Mouse (Mus musculus) hindbrain, embryonic 16.5 days (tissue): Measurements from ENCODE around the gene Rab20. TPM values are rescaled to one million over a fixed set of nuclear protein-coding genes. Genes with fewer than 3 reads are reported as not detected.

Experiments
- ATAC-seq: fragments of 200-750 bp; cut with Nextera tagmentation; 2 replicates; pipeline ENCODE4 v1.8.0; 2017; ENCODE audit warnings: moderate TSS enrichment, moderate library complexity
- H3K27ac ChIP-seq: fragments of 300-500 bp; sonication (generic); 2 replicates; pipeline ENCODE4 v1.5.1; 2014; ENCODE audit warnings: low read depth, mild to moderate bottlenecking, control low read depth, low read length, moderate library complexity
- H3K27me3 ChIP-seq: fragments of 300-500 bp; sonication (generic); replicated peaks from 2 replicates; pipeline ENCODE4 v1.6.1; 2014; ENCODE audit warnings: low read length; ENCODE audit not compliant: control insufficient read depth, insufficient read depth
- H3K36me3 ChIP-seq: fragments of 300-500 bp; sonication (generic); 2 replicates; pipeline ENCODE4 v1.6.1; 2014; ENCODE audit warnings: mild to moderate bottlenecking, low read length, moderate library complexity, mixed read lengths; ENCODE audit not compliant: control insufficient read depth, insufficient read depth
- H3K4me1 ChIP-seq: fragments of 300-500 bp; sonication (generic); 2 replicates; pipeline ENCODE4 v1.6.1; 2014; ENCODE audit warnings: low read depth, low read length; ENCODE audit not compliant: control insufficient read depth, insufficient read depth
- H3K4me2 ChIP-seq: fragments of 300-500 bp; sonication (generic); 2 replicates; pipeline ENCODE4 v1.6.1; 2014; ENCODE audit warnings: mild to moderate bottlenecking, low read length, control low read depth, moderate library complexity
- H3K4me3 ChIP-seq: fragments of 300-500 bp; sonication (generic); 2 replicates; pipeline ENCODE4 v1.5.1; 2014; ENCODE audit warnings: mild to moderate bottlenecking, low read length, control low read depth, moderate library complexity
- H3K9ac ChIP-seq: fragments of 300-500 bp; sonication (generic); 2 replicates; pipeline ENCODE4 v1.6.1; 2014; ENCODE audit warnings: low read depth, mild to moderate bottlenecking, control low read depth, low read length, moderate library complexity
- H3K9me3 ChIP-seq: fragments of 300-500 bp; sonication (generic); 2 replicates; pipeline ENCODE4 v1.6.1; 2014; ENCODE audit warnings: mild to moderate bottlenecking, low read length, moderate library complexity; ENCODE audit not compliant: control insufficient read depth
- WGBS: fragments of 180-500 bp; shearing (Covaris S2); extraction: QIAGEN DNeasy Blood & Tissue Kit; methylation state at CpG from one replicate; pipeline ENCODE4 v1.1.7; 2014; 5-methylcytosine and 5-hydroxymethylcytosine counted together
- polyA plus RNA-seq: library from polyadenylated mRNA; unstranded; fragments of >200 nt; fragmentation: Nextera tagmentation; extraction: Ambion mirVana; gene quantifications from 2 replicates; pipeline ENCODE4 v1.2.1, GENCODE M21; 2015

Gene Rab20
- polyA plus RNA-seq, 1 experiment from 2014 or later, result 1.5 TPM

- Histone ChIP-seq H3K4me2 (no peak overlapping the region), H3K4me3 (no peak overlapping the region), H3K9ac (no peak overlapping the region), H3K36me3 (no peaks in the 10 kb centered on the region), H3K9me3 (no peaks in the 10 kb centered on the region), H3K4me1 (no peaks in the 10 kb centered on the region), H3K27me3 (no peaks in the 10 kb centered on the region), H3K27ac (no peak overlapping the region)
- WGBS, result 90% methylated on average over 2 of the region's 2 CpGs
- no peak for ATAC-seq
Observed at GRCm38 (mm10) chr8:11463541-11463888, 15.0 kb downstream of the Rab20 start.

- Histone ChIP-seq H3K4me1 (peaks cover 2% of the 10 kb centered on the region; the same call in 1 of the 2 replicates), H3K9me3 (no peaks in the 10 kb centered on the region), H3K36me3 (no peaks in the 10 kb centered on the region), H3K9ac (no peak overlapping the region), H3K27ac (no peak overlapping the region), H3K27me3 (no peaks in the 10 kb centered on the region), H3K4me2 (no peak overlapping the region), H3K4me3 (no peak overlapping the region)
- no peak for ATAC-seq
- WGBS, result 92% methylated on average over 4 of the region's 4 CpGs
Observed at GRCm38 (mm10) chr8:11462641-11463040, 15.9 kb downstream of the Rab20 start.

- no peak for ATAC-seq
- no peak overlapping the region for H3K27ac ChIP-seq
Observed at GRCm38 (mm10) chr8:11461847-11462246, 16.7 kb downstream of the Rab20 start.

GRCm38 (mm10) chr8:11460934-11461333 is 17.6 kb downstream of the Rab20 start:
- Histone ChIP-seq H3K36me3 (no peaks in the 10 kb centered on the region), H3K9ac (no peak overlapping the region), H3K9me3 (no peaks in the 10 kb centered on the region), H3K4me3 (no peak overlapping the region), H3K4me1 (peaks cover 2% of the 10 kb centered on the region; the same call in 1 of the 2 replicates), H3K4me2 (no peak overlapping the region), H3K27me3 (no peaks in the 10 kb centered on the region), H3K27ac (no peak overlapping the region)
- 52% methylated on average over 2 of the region's 2 CpGs for WGBS
- no peak for ATAC-seq

More at GRCm38 (mm10) chr8:11461847-11462246, 16.7 kb downstream of the Rab20 start:
- Histone ChIP-seq H3K4me1 (peaks cover 2% of the 10 kb centered on the region; the same call in 1 of the 2 replicates), H3K4me3 (no peak overlapping the region), H3K4me2 (no peak overlapping the region), H3K27me3 (no peaks in the 10 kb centered on the region), H3K36me3 (no peaks in the 10 kb centered on the region), H3K9ac (no peak overlapping the region), H3K9me3 (no peaks in the 10 kb centered on the region)
- WGBS, result 82% methylated on average over 2 of the region's 2 CpGs

- 51% methylated on average over 5 of the region's 5 CpGs for whole genome bisulfite sequencing
- H3K27me3 ChIP-seq, result no peaks in the 10 kb centered on the region
- H3K4me3 ChIP-seq, result no peak overlapping the region
- H3K36me3 ChIP-seq, result no peaks in the 10 kb centered on the region
- H3K9ac ChIP-seq, result no peak overlapping the region
- ATAC-seq, result no peak
- H3K27ac ChIP-seq, result no peak overlapping the region
- peaks cover 2% of the 10 kb centered on the region; the same call in 1 of the 2 replicates for H3K4me1 ChIP-seq
- H3K4me2 ChIP-seq, result no peak overlapping the region
- no peaks in the 10 kb centered on the region for H3K9me3 ChIP-seq
Observed at GRCm38 (mm10) chr8:11459016-11459415, 19.5 kb downstream of the Rab20 start.

GRCm38 (mm10) chr8:11457981-11458836 is 20.3 kb downstream of the Rab20 start:
- Histone ChIP-seq H3K4me3 (no peak overlapping the region), H3K27me3 (no peaks in the 10 kb centered on the region), H3K36me3 (no peaks in the 10 kb centered on the region), H3K4me1 (peaks cover 2% of the 10 kb centered on the region; the same call in 1 of the 2 replicates), H3K9ac (no peak overlapping the region), H3K9me3 (no peaks in the 10 kb centered on the region), H3K27ac (no peak overlapping the region), H3K4me2 (no peak overlapping the region)
- WGBS, result 46% methylated on average over 12 of the region's 12 CpGs
- no peak for ATAC-seq

GRCm38 (mm10) chr8:11457278-11457677 is 21.2 kb downstream of the Rab20 start:
- peaks cover 2% of the 10 kb centered on the region; the same call in 1 of the 2 replicates for H3K4me1 ChIP-seq
- H3K36me3 ChIP-seq, result no peaks in the 10 kb centered on the region
- H3K4me2 ChIP-seq, result no peak overlapping the region
- H3K4me3 ChIP-seq, result no peak overlapping the region
- no peaks in the 10 kb centered on the region for H3K27me3 ChIP-seq
- H3K9me3 ChIP-seq, result no peaks in the 10 kb centered on the region
- 76% methylated on average over 3 of the region's 3 CpGs for WGBS
- no peak overlapping the region for H3K9ac ChIP-seq
- H3K27ac ChIP-seq, result no peak overlapping the region
- no peak for ATAC-seq

GRCm38 (mm10) chr8:11454228-11454627 is 24.3 kb downstream of the Rab20 start:
- H3K9ac ChIP-seq, result no peak overlapping the region
- H3K4me1 ChIP-seq, result peaks cover 2% of the 10 kb centered on the region; the same call in 1 of the 2 replicates
- no peak overlapping the region for H3K4me3 ChIP-seq
- H3K9me3 ChIP-seq, result no peaks in the 10 kb centered on the region
- 35% methylated on average over 12 of the region's 12 CpGs for WGBS
- no peaks in the 10 kb centered on the region for H3K36me3 ChIP-seq
- no peaks in the 10 kb centered on the region for H3K27me3 ChIP-seq
- ATAC-seq, result no peak
- no peak overlapping the region for H3K4me2 ChIP-seq
- H3K27ac ChIP-seq, result no peak overlapping the region

- H3K9me3 ChIP-seq, result no peaks in the 10 kb centered on the region
- peaks cover 2% of the 10 kb centered on the region; the same call in 1 of the 2 replicates for H3K4me1 ChIP-seq
- ATAC-seq, result peak; percentile 35; the same call in 1 of the 2 replicates
- H3K27ac ChIP-seq, result no peak overlapping the region; the same call in 1 of the 2 replicates
- H3K27me3 ChIP-seq, result no peaks in the 10 kb centered on the region
- WGBS, result 17% methylated on average over 4 of the region's 4 CpGs
- H3K4me3 ChIP-seq, result no peak overlapping the region
- no peak overlapping the region for H3K4me2 ChIP-seq
- H3K9ac ChIP-seq, result no peak overlapping the region
- peaks cover 4% of the 10 kb centered on the region; the same call in 1 of the 2 replicates for H3K36me3 ChIP-seq
Observed at GRCm38 (mm10) chr8:11452974-11453373, 25.5 kb downstream of the Rab20 start.
